Mouse (Mus musculus): ENCODE measurements around the gene Slc24a1.
"Not testable (repeated sequence)": the region's sequence is repeated elsewhere in the genome, so short reads cannot be mapped to it uniquely, and the experiment has no call there.

Slc24a1 gene

DNA sequence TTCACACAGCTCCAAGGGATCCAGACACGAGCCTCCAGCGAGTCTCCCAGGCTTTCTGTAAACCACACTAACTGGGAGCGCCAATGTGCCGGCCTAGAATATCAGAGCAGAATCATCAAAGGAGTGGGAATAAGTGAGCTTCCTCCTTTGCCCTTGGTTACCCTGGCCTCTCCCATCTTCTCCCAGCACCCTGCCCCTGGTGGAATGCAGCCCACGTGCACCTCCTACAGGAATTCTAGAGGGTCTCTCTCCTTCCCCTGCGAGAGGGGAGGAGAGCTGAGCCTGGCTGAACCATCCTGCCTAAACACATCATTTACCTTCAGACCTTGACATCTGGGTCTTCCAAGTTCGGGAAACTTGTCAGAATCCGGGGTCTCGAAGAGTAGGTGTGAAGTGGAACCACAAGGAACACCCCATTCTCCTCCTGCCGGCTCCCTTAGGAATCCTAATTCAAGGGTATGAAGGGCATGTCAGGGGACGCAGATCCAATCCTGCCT is at the start of gene Slc24a1:
Slc24a1 (minus strand) TSS at position 447 of the 497 bp plus-strand sequence.
- DNase-seq (ENCODE audit: low read depth, low spot score): no peak

- DNase-seq (ENCODE audit: low read depth, low spot score): not testable (repeated sequence)
These were observed 44.1 kb upstream of the Slc24a1 start for GRCm38 (mm10) chr9:64995464-64995863.

GRCm38 (mm10) chr9:64990291-64990690 is 38.9 kb upstream of the Slc24a1 start:
- DNase-seq (ENCODE audit: low read depth, low spot score): no peak

DNA sequence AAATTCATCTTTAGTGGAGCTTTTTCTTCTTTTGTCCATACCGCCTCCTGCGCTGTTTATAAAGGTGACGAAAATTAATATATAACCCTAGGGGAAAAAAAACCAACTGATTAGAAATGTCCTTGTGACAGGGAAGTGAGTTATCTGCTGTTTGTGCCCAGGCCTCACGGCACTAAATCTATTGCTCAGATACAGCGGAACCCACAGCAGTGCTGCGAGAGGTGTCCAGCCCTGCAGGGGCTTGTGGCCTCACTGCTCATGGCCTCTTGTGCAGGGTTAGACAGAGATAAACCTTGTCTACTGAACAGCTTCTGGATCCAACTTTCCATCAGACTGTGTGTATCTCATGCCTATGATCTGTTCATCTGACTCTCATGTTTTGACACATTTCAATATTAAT is 37.0 kb upstream of the Slc24a1 start:
- no peak for DNase-seq (ENCODE audit: low read depth, low spot score)

DNA sequence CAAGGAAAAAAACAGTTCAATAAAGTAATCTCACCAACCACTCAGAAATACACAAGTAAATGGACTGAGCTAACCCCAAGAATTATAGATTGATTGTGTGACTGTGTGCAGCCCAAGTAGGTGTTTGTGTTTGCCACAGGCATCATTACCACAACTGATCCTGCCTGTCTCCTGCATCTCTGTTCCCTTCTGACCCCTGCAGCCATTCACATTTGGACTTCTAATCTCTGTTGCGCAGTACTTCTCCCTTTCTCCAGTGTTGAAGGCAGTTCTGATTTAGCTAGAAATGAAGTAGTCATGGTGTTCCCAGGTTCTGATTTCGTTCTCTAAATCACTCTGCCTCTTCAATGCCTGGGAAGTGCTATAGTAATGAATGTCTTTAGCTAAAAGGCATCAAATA is 36.2 kb upstream of the Slc24a1 start:
- no peak for DNase-seq (ENCODE audit: low read depth, low spot score)

DNA sequence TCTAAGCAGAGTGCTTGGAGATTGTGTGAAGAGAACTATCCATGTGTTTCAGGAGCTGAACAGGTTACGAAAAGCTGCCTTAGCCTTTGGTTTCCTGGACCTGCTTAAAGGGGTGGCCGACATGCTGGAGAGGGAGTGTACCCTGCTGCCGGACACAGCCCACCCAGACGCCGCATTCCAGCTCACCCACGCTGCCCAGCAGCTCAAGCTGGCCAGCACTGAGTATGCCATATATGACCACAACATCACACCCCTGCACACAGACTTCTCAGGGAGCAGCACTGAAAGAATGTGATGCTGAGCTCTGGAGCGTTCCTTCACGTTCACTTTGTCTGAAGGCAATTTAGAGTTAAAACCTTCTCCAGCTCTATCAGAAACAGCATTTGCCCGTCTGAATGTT is 34.4 kb upstream of the Slc24a1 start:
- no peak for DNase-seq (ENCODE audit: low read depth, low spot score)

GRCm38 (mm10) chr9:64985037-64985794 is 33.8 kb upstream of the Slc24a1 start:
- DNase-seq (ENCODE audit: low read depth, low spot score): no peak

DNA sequence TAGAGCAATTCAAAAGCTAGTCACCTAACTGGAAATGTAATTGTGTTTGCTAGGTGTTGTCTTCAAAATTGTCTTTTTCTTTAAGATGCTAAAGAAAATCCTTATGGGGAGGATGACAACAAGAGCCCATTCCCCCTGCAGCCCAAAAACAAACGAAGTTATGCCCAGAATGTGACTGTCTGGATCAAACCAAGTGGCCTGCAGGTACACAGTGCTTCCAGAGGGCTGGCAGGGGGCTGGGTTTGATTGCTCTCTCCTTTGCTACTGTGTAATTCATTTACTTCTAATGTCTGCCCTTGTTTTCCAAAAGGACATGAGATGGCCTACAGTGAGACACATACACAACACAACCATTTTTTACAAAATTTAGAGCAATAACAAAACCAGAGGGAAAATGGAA is 30.5 kb upstream of the Slc24a1 start:
- DNase-seq (ENCODE audit: low read depth, low spot score): no peak

GRCm38 (mm10) chr9:64980548-64980947 is 29.1 kb upstream of the Slc24a1 start:
- no peak for DNase-seq (ENCODE audit: low read depth, low spot score)

DNA sequence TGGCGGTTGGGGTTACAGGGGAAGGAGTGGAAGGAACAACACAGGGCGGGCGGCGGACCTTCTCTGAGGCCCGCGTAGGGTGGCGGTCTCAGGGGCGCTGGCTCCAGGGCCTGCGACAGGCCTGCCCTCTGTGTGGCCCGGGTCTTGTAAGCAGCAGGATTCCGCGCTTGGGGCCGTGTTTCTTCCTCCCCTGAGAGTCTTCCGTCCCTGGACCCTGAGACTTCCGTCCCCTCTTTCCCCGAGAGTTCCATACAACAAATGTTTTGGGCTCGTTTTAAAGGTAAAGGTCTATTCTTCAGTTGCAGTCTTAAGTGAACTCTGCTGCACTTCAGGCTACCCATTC is 9.5 kb upstream of the Slc24a1 start:
- DNase-seq (ENCODE audit: low read depth, low spot score): no peak

DNA sequence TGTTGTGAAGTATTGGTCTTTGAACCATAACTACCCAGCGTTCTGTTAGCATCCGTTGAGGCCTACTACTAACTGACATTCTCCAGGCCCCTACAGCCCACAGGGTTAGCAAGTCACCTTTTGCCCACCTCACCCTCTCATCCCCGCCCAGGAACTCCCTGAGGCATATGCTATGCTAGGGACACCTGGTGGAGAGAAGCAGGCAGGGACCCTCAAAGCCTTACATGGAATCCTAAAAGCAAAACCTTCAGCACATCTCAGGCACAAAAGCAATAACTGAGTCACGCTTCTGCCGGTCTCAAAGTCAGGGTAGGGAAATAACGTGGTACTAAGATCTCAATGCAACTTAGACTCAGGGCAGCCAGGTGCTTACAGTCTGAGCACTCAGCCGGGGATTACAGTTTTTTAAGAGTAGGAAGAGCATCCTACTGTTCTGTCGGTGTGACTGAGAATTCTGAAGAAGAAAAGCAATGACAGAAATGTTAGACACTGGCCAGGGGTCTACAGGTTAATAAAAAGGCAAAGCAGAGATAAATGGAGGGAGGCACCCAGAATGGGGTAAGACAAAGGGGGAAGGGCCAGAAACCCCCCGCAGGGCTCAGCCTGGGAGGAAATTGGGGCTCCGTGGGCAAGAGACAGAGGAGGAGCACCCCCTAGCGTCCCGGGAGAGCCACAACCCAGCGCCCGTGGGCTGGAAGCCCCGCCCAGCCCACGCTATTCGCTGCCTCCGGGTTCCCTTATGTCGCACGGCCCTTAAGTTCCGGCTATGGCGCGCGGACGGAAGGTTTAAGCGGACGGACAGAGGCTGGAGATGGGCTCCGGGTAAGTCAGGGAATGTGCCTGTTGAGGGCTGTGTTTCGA is 8.9 kb upstream of the Slc24a1 start, which contains the start of gene Ints14:
Ints14 (plus strand) TSS at position 789 of the 861 bp plus-strand sequence.
- peak; percentile 97 for DNase-seq (ENCODE audit: low read depth, low spot score)

DNA sequence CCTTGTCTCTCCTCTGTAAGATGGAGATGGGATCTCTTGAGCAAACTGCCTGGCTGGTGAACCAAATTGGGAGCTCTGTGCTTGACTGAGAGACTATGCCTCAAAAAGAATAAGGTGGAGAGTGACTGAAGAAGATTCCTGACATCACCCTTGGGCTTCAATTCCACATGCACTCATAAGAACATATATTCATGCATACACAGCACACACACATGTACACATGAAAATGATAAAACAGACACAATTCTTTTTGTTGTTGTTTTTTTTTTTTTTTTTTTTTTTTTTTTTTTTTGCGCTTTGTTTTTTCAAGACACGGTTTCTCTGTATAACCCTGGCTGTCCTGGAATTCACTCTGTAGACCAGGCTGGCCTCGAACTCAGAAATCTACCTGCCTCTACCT is 5.9 kb upstream of the Slc24a1 start:
- no peak for DNase-seq (ENCODE audit: low read depth, low spot score)

- peak; percentile 61 for DNase-seq (ENCODE audit: low read depth, low spot score)
These were observed 4.9 kb upstream of the Slc24a1 start for GRCm38 (mm10) chr9:64956337-64956736.

GRCm38 (mm10) chr9:64953190-64953589 is 1.8 kb upstream of the Slc24a1 start:
- no peak for DNase-seq (ENCODE audit: low read depth, low spot score)

- DNase-seq (ENCODE audit: low read depth, low spot score): no peak
These were observed 648 bp upstream of the Slc24a1 start for GRCm38 (mm10) chr9:64952055-64952454.

DNA sequence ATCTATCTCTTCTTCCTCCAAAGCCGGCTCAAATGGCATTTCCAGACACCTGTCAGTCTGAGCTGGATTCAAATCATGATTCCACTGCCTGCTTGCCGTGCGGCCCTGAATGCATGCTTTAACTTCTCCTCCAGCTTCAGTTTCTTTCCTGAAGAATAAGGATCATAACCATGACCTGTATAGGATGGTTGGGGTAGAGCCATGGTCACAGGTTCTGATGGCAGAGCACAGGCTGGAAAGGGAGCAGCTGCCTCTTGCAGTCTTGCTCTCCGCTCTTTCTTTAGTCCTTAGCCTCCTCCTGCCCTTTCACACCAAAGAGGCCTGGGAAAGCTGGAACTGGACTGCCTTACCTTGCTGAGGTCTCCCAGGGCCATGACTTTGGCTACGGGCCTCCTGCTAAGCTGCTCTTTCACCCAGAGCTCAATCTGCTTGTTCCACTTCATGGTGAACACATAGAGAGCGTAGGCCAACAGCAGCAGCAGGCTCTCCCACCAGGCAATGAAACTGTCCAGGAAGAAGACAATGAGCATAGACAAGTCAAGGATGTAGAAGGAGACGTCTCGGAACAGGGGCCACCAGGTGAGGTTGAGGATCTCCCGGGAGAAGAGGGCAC is 3.8 kb downstream of the Slc24a1 start:
- DNase-seq (ENCODE audit: low read depth, low spot score): no peak

GRCm38 (mm10) chr9:64943997-64944396 is 7.4 kb downstream of the Slc24a1 start:
- DNase-seq (ENCODE audit: low read depth, low spot score): no peak

DNA sequence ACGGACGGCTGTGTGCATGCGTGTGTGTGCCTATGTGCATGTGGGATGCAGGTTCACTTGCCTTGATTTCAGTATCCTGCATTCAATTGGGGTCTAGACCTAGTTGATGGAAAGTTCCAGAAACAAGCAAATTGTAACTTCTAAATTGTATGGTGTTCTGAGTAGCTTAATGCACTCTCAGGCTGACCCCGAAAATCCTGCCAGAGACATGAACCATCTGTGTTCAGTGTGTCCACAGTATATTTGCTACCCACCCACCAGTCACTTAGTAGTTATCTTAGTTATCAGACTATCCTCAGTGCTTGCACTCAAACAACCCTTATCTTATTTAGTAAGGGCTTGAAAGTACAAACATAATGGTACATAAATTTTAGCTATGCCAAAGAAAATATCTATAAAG is 9.8 kb downstream of the Slc24a1 start:
- DNase-seq (ENCODE audit: low read depth, low spot score): no peak

- no peak for DNase-seq (ENCODE audit: low read depth, low spot score)
These were observed 10.6 kb downstream of the Slc24a1 start for GRCm38 (mm10) chr9:64940731-64941346.

DNA sequence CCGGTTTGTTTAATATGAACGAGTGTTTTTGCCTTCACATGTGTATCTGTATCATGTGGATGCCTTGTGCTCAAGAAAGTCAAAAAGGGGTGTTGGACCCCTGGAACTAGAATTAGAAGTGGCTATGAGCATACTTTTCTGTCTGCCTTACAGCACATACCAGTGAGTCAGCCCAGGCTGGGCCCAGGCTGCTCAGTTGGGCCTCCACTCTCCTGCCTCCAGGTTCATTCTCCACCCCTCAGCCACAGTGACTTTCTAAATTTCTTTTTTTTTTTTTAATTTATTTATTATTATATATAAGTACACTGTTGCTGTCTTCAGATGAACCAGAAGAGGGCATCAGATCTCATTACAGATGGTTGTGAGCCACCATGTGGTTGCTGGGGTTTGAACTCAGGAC is 11.6 kb downstream of the Slc24a1 start:
- DNase-seq (ENCODE audit: low read depth, low spot score): no peak

- no peak for DNase-seq (ENCODE audit: low read depth, low spot score)
These were observed 12.1 kb downstream of the Slc24a1 start for GRCm38 (mm10) chr9:64939281-64939680.

GRCm38 (mm10) chr9:64938535-64938934 is 12.9 kb downstream of the Slc24a1 start:
- no peak for DNase-seq (ENCODE audit: low read depth, low spot score)
